ENCODE assay signal across 8 mouse cellular contexts in the genomic region with DNA sequence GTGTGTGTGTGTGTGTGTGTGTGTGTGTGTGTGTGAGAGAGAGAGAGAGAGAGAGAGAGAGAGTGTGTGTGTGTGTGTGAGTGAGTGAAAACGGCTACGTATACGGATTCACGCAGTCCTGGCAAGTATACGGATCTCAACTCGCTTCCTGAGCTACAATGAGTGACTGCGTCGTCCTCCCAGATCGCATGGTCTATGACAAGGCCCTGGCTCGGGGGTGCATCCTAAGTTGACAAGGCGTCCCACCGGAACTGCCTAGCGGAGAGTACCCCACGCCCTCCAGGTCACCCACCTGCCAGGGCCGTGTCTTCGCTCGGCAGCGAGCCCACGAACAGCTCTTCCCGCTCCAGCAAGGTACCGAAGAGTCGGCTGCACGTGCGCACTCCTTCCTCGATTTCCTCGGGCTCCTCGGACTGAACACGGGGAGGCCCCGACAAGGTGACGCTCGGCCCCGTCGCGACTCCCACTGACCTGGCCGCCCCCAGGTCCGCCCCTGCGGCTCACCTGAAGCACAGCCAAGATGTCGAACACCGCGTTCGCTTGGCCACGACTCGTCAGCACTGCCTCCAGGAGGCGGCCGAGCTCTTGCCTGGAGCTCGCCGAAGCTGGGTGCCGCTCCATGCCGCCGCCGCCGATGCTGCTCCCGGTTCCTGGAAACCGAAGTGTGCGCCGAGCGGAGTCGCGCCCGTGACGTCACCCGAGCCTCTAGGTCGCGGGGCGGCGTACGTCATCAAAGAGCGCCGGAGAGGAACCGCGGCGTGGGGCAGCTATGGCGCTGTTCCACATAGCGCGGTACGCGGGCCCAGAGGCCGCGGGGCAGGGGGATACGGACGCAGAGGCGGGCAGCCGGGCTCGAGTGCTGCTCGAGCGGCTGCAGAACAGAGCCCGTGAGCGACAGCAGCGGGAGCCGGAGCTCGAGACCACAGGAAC. TPM values are rescaled to one million over a fixed set of nuclear protein-coding genes. Genes with fewer than 3 reads are reported as not detected.
A peak's percentile ranks its signal among the peaks of the same experiment; 100 is the strongest.
DNase-seq lines count a peak whose midpoint lies in the region; ATAC-seq and TF ChIP-seq lines count a peak whose summit lies in the region.

Noc4l (minus strand) TSS at position 699 of the 930 bp plus-strand sequence.
Ddx51 (plus strand) TSS at position 733 of the 930 bp plus-strand sequence.

- 0 out of 2 replicates have a peak, but pooled peaks have one; percentile 17 for TF ChIP-seq CTCF in heart, adult 2 months (IDR thresholded peaks at IDR 0.05)

- intact Hi-C loops in heart, adult 2 months (cut with DNase I): no loop called here

- peak; percentile 93 for DNase-seq in 3T3-L1 (ENCODE audit: low read depth, low spot score)
- DNase-seq in adrenal gland, postnatal 4 days (ENCODE audit: low spot score in 2 of 2): peak; percentile 88 to 95
- DNase-seq in embryonic facial prominence, embryonic 14.5 days (ENCODE audit: low spot score): peak; percentile 97
- peak; percentile 94 to 97 for DNase-seq in heart, adult 2 months
- DNase-seq in kidney, adult 8-10 months: peak; percentile 88 to 93
- DNase-seq in spleen, postnatal 10 days (ENCODE audit: low spot score in 2 of 2): peak; percentile 97 to 99

- no peaks in the 10 kb centered on the region for H3K9me3 ChIP-seq in embryonic facial prominence, embryonic 14.5 days (ENCODE audit: control insufficient read depth, low read length)
- H3K9me3 ChIP-seq in limb, embryonic 13.5 days: no peaks in the 10 kb centered on the region
- no peaks in the 10 kb centered on the region for H3K9me3 ChIP-seq in midbrain, embryonic 16.5 days (replicated peaks; ENCODE audit: control insufficient read depth, low read length, poor library complexity, severe bottlenecking)

- H3K4me3 ChIP-seq in embryonic facial prominence, embryonic 14.5 days (ENCODE audit: low read depth, low read length): peak within 1 kb of the TSS; percentile 99
- H3K4me3 ChIP-seq in heart, adult 2 months: peak within 1 kb of the TSS; percentile 95
- peak within 1 kb of the TSS; percentile 97 for H3K4me3 ChIP-seq in limb, embryonic 13.5 days
- H3K4me3 ChIP-seq in midbrain, embryonic 16.5 days (ENCODE audit: low read depth, low read length): peak within 1 kb of the TSS; percentile 97

- peak; percentile 58; the same call in 1 of the 2 replicates for TF ChIP-seq POLR2A in heart, adult 2 months (IDR thresholded peaks at IDR 0.05; ENCODE audit: insufficient read depth, low read depth, low read length)

- ATAC-seq in embryonic facial prominence, embryonic 14.5 days (ENCODE audit: low read depth): peak; percentile 87
- ATAC-seq in limb, embryonic 13.5 days (ENCODE audit: low FRiP score, low read depth): peak; percentile 86
- ATAC-seq in midbrain, embryonic 16.5 days: peak; percentile 84

- peaks cover 5% of the 10 kb centered on the region for H3K4me1 ChIP-seq in embryonic facial prominence, embryonic 14.5 days (ENCODE audit: control insufficient read depth, insufficient read depth, low read length)
- H3K4me1 ChIP-seq in heart, adult 2 months (ENCODE audit: control insufficient read depth, insufficient read depth, low read length): peaks cover 3% of the 10 kb centered on the region; the same call in 1 of the 2 replicates
- H3K4me1 ChIP-seq in limb, embryonic 13.5 days: peaks cover 16% of the 10 kb centered on the region
- H3K4me1 ChIP-seq in midbrain, embryonic 16.5 days (ENCODE audit: control insufficient read depth, insufficient read depth, low read length): peaks cover 12% of the 10 kb centered on the region

- TF ChIP-seq EP300 in heart, adult 2 months (IDR thresholded peaks at IDR 0.05; ENCODE audit: insufficient read depth, low read depth, low read length): 0 out of 2 replicates have a peak, but pooled peaks have one; percentile 43

- peak within 1 kb of the TSS; percentile 92 for H3K4me2 ChIP-seq in embryonic facial prominence, embryonic 14.5 days (ENCODE audit: low read depth, low read length)
- peak within 1 kb of the TSS; percentile 94 for H3K4me2 ChIP-seq in limb, embryonic 13.5 days (replicated peaks)
- H3K4me2 ChIP-seq in midbrain, embryonic 16.5 days (ENCODE audit: low read length): peak within 1 kb of the TSS; percentile 95

- WGBS in embryonic facial prominence, embryonic 14.5 days: 1% methylated on average over 71 of the region's 91 CpGs
- WGBS in heart, adult 2 months: under 1% methylated on average over 91 of the region's 91 CpGs
- WGBS in limb, embryonic 13.5 days: 1% methylated on average over 91 of the region's 91 CpGs
- under 1% methylated on average over 91 of the region's 91 CpGs for WGBS in midbrain, embryonic 16.5 days

- H3K27me3 ChIP-seq in embryonic facial prominence, embryonic 14.5 days (replicated peaks; ENCODE audit: control insufficient read depth, insufficient read depth, low read length): no peaks in the 10 kb centered on the region
- no peaks in the 10 kb centered on the region for H3K27me3 ChIP-seq in heart, adult 2 months (ENCODE audit: control insufficient read depth, insufficient read depth, low read length)
- no peaks in the 10 kb centered on the region for H3K27me3 ChIP-seq in limb, embryonic 13.5 days
- H3K27me3 ChIP-seq in midbrain, embryonic 16.5 days (ENCODE audit: control insufficient read depth, insufficient read depth, low read depth, low read length): no peaks in the 10 kb centered on the region

- peak within 1 kb of the TSS; percentile 44; the same call in 1 of the 2 replicates for H3K27ac ChIP-seq in embryonic facial prominence, embryonic 14.5 days (replicated peaks; ENCODE audit: low read depth, low read length)
- H3K27ac ChIP-seq in heart, adult 2 months: peak within 1 kb of the TSS; percentile 73
- H3K27ac ChIP-seq in limb, embryonic 13.5 days: no peak within 1 kb of the TSS
- peak within 1 kb of the TSS; percentile 66 for H3K27ac ChIP-seq in midbrain, embryonic 16.5 days (ENCODE audit: low read length)

- no peaks in the 10 kb centered on the region for H3K79me2 ChIP-seq in heart, adult 2 months (replicated peaks; ENCODE audit: control insufficient read depth, insufficient read depth, low read length)

- H3K36me3 ChIP-seq in embryonic facial prominence, embryonic 14.5 days (ENCODE audit: control insufficient read depth, insufficient read depth, low read length): peaks cover 74% of the 10 kb centered on the region
- H3K36me3 ChIP-seq in heart, adult 2 months (ENCODE audit: control insufficient read depth, insufficient read depth, low read length): no peaks in the 10 kb centered on the region
- H3K36me3 ChIP-seq in limb, embryonic 13.5 days: peaks cover 74% of the 10 kb centered on the region
- peaks cover 38% of the 10 kb centered on the region for H3K36me3 ChIP-seq in midbrain, embryonic 16.5 days (ENCODE audit: control insufficient read depth, insufficient read depth, low read length)

- H3K9ac ChIP-seq in embryonic facial prominence, embryonic 14.5 days (ENCODE audit: low read depth, low read length): peak within 1 kb of the TSS; percentile 92
- peak within 1 kb of the TSS; percentile 87 for H3K9ac ChIP-seq in heart, adult 2 months (ENCODE audit: low read depth, low read length)
- peak within 1 kb of the TSS; percentile 92 for H3K9ac ChIP-seq in limb, embryonic 13.5 days
- H3K9ac ChIP-seq in midbrain, embryonic 16.5 days (ENCODE audit: low read depth, low read length): peak within 1 kb of the TSS; percentile 91

RNA-seq across cellular contexts. Expression of gene Noc4l, which starts in this region (rescaled TPM):
- 10 to 100 TPM; 27.0 to 29.3 TPM for total RNA-seq in adrenal gland, postnatal 4 days (2021)
- 36.6 and 38.9 TPM in 2 replicates for polyA plus RNA-seq in embryonic facial prominence, embryonic 14.5 days (2014; fragmentation: Nextera tagmentation; extraction: Ambion mirVana)
- total RNA-seq in heart, adult 2 months (2021): 10 to 100 TPM; 12.5 to 14.5 TPM
- polyA plus RNA-seq in heart, adult 2 months (2012; rRNA removed): 22.1 and 25.3 TPM in 2 replicates
- 50.4 and 58.9 TPM in 2 replicates for polyA plus RNA-seq in limb, embryonic 13.5 days (2015; fragmentation: Nextera tagmentation; extraction: Ambion mirVana)
- polyA plus RNA-seq in midbrain, embryonic 16.5 days (2015; fragmentation: Nextera tagmentation; extraction: Ambion mirVana): 46.0 and 47.6 TPM in 2 replicates

RNA-seq across cellular contexts. Expression of gene Ddx51, which starts in this region (rescaled TPM):
- total RNA-seq in adrenal gland, postnatal 4 days (2021): 10 to 100 TPM; 26.3 to 27.0 TPM
- polyA plus RNA-seq in embryonic facial prominence, embryonic 14.5 days (2014; fragmentation: Nextera tagmentation; extraction: Ambion mirVana): 24.2 and 28.2 TPM in 2 replicates
- total RNA-seq in heart, adult 2 months (2021): 1 to 10 TPM; 8.9 to 9.1 TPM
- polyA plus RNA-seq in heart, adult 2 months (2012; rRNA removed): 8.8 and 10.8 TPM in 2 replicates
- polyA plus RNA-seq in limb, embryonic 13.5 days (2015; fragmentation: Nextera tagmentation; extraction: Ambion mirVana): 22.4 and 28.8 TPM in 2 replicates
- polyA plus RNA-seq in midbrain, embryonic 16.5 days (2015; fragmentation: Nextera tagmentation; extraction: Ambion mirVana): 18.0 and 18.1 TPM in 2 replicates
